Mouse (Mus musculus) ovary, postnatal 36 days (tissue): ENCODE results near the gene Zc3h12c.
"Not testable (repeated sequence)": the region's sequence is repeated elsewhere in the genome, so short reads cannot be mapped to it uniquely, and the experiment has no call there.

Source experiments
- DNase-seq: peaks from one replicate; pipeline ENCODE4 v3.0.0; 2022; ENCODE audit warnings: low spot score, mixed read lengths

Gene Zc3h12c

GRCm38 (mm10) chr9:52102060-52102844 lies 66.1 kb downstream of the Zc3h12c start:
- no peak for DNase-seq

- no peak for DNase-seq
Measured at GRCm38 (mm10) chr9:52100426-52100825, 67.9 kb downstream of the Zc3h12c start.

GRCm38 (mm10) chr9:52098600-52098999 lies 69.8 kb downstream of the Zc3h12c start:
- DNase-seq = peak; percentile 80

- no peak for DNase-seq
Measured at GRCm38 (mm10) chr9:52097386-52097785, 71.0 kb downstream of the Zc3h12c start.

GRCm38 (mm10) chr9:52095666-52096065 lies 72.7 kb downstream of the Zc3h12c start:
- no peak for DNase-seq

- DNase-seq = no peak
Measured at GRCm38 (mm10) chr9:52094471-52094980, 73.8 kb downstream of the Zc3h12c start.

GRCm38 (mm10) chr9:52094016-52094415 lies 74.4 kb downstream of the Zc3h12c start:
- no peak for DNase-seq

- no peak for DNase-seq
Measured at GRCm38 (mm10) chr9:52093108-52093507, 75.3 kb downstream of the Zc3h12c start.

GRCm38 (mm10) chr9:52092311-52092710 lies 76.1 kb downstream of the Zc3h12c start:
- DNase-seq = no peak

- no peak for DNase-seq
Measured at GRCm38 (mm10) chr9:52091752-52092151, 76.6 kb downstream of the Zc3h12c start.

GRCm38 (mm10) chr9:52082414-52082813 lies 86.0 kb downstream of the Zc3h12c start:
- DNase-seq = no peak

GRCm38 (mm10) chr9:52081979-52082378 lies 86.4 kb downstream of the Zc3h12c start:
- no peak for DNase-seq

- no peak for DNase-seq
Measured at GRCm38 (mm10) chr9:52077692-52078091, 90.7 kb downstream of the Zc3h12c start.

- no peak for DNase-seq
Measured at GRCm38 (mm10) chr9:52076089-52076488, 92.3 kb downstream of the Zc3h12c start.

GRCm38 (mm10) chr9:52072202-52072601 lies 96.2 kb downstream of the Zc3h12c start:
- DNase-seq = no peak

- not testable (repeated sequence) for DNase-seq
Measured at GRCm38 (mm10) chr9:52071352-52071751, 97.0 kb downstream of the Zc3h12c start.

GRCm38 (mm10) chr9:52070052-52070451 lies 98.3 kb downstream of the Zc3h12c start:
- no peak for DNase-seq
